Mouse (Mus musculus) Muller cell, postnatal 12 days (primary cell): Measurements from ENCODE around the gene 1700017N19Rik.

Source experiments
- DNase-seq: peaks from one replicate; pipeline ENCODE4 v3.0.0-alpha.2; 2015; ENCODE audit errors: inconsistent ontology term

1700017N19Rik gene

DNA sequence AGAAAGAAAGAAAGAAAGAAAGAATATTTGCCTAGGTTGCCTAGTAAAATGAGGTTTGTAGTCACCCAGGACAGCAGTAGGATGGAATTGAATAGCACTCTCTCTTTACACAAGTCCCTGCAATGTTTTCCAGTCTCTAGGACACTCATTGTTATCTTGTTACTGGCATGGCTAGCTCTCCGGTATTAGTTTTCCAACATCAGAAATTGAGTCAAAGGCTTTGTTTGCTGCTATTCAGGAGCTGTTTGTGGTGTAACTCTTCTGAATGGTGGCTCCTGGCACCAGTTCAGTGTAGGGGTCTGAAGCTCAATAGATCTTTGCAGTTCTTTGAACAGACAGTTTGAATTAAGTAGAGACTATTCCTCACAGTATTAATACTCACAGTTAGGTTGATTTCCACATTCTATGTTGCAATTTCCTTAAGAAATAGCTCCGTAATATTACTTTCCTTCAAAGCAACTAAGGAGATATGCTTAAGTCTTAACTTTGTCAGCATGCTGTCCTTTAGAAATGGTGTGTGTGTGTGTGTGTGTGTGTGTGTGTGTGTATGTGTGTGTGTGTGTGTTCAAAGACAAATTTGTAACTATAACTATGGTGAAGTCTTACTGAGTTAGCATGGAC is 71.8 kb downstream of the 1700017N19Rik start:
- peak; percentile 86 for DNase-seq
